Mouse (Mus musculus): ENCODE results near the gene Spr.
"Not testable (repeated sequence)": the region's sequence is repeated elsewhere in the genome, so short reads cannot be mapped to it uniquely, and the experiment has no call there.

DNA sequence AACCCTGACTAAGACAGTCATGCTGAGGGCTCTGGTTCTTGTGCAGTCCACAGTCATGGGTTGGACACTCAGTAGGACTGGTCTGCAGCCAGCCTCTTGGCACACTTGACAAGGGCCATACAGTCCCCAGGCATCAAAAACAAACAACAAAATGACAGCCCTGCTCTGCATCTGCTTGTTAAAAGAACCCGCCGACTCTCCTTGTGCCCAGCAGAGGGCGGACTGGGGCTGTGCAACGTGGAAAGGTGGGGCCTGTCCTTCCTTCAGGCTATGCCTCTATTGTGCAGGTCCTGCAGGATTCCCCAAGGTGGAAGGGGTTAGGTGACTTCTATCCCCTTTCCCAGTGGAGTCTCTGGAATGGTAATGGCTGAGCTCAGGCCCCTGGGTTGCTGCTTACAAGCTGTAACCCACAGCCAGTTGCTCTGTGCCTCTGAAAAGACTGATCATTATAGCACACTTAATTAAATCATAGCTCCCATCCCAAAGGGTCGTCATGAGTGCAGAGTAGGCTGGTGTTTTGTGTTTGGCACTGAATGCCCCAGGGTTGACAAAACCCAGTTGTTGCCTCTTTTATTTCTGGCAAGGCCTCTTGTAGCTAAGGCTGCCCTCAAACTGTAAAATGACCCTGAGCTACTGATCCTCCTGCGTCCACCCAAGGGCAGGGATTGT, 21.7 kb upstream of the Spr start:
- peak; percentile 43 for TF ChIP-seq RAD21 (IDR thresholded peaks at IDR 0.05; ENCODE audit: low read depth, low read length)
- TF ChIP-seq BHLHE40 (IDR thresholded peaks at IDR 0.05; ENCODE audit: borderline replicate concordance, low read depth, low read length); HCFC1 (IDR thresholded peaks at IDR 0.05; ENCODE audit: low read depth, low read length); ETS1 (IDR thresholded peaks at IDR 0.05; ENCODE audit: low read depth, low read length); MAX (IDR thresholded peaks at IDR 0.05; ENCODE audit: low read length): not testable (repeated sequence)
